Mouse (Mus musculus) stomach, postnatal 0 days (tissue): ENCODE results near the gene Bcam.

Experiments used
- CTCF ChIP-seq: IDR thresholded peaks from 2 replicates; pipeline ENCODE4 v1.5.1; 2016; ENCODE audit warnings: antibody characterized with exemption, low read depth, mild to moderate bottlenecking, moderate library complexity
- EP300 ChIP-seq: optimal IDR thresholded peaks from 2 replicates; pipeline ENCODE3; 2016; ENCODE audit warnings: antibody characterized with exemption

DNA sequence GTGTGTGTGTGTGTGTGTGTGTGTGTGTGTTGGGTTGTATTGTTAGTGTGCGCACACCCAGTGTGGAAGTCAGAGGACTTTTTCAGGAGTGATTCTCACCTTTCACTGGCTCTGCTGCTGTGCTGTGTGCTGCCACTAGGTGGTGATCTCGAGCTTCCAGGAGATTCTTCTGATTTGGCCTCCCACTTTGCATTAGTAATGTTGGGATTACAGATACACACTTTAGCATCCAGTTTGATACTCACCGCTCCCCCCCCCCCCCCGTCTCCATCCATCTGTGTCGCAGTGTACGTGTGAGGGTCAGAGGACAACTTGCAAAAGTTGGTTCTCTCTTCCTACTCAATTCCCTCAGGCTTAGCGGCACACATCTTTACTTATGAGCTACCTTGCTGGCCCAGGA, 32.2 kb upstream of the Bcam start:
- TF ChIP-seq EP300 (no peak), CTCF (peak; percentile 94)
